Mouse (Mus musculus): ENCODE measurements around the gene Fbxo17.

GRCm38 (mm10) chr7:28769414-28769958, 52.9 kb downstream of the Fbxo17 start:
- TF ChIP-seq POLR2A (IDR thresholded peaks at IDR 0.05; ENCODE audit: control insufficient read depth, extremely low read depth, insufficient read depth, low read length, poor library complexity), result no peak
- no peak for TF ChIP-seq CTCF (IDR thresholded peaks at IDR 0.05; ENCODE audit: borderline replicate concordance, control insufficient read depth, extremely low read depth, insufficient read depth, low read length, poor library complexity)
